Mouse (Mus musculus) stomach, postnatal 0 days (tissue): ENCODE measurements at regions not wholly inside any gene's neighbourhood (a gene's known extent, or its start where the extent isn't known, plus 50 kb on each side); places are given as distances from the start of the nearest gene placed in this dataset.

Experiments
- CTCF ChIP-seq: IDR thresholded peaks from 2 replicates; pipeline ENCODE4 v1.5.1; 2016; ENCODE audit warnings: antibody characterized with exemption, low read depth, mild to moderate bottlenecking, moderate library complexity
- EP300 ChIP-seq: optimal IDR thresholded peaks from 2 replicates; pipeline ENCODE3; 2016; ENCODE audit warnings: antibody characterized with exemption

- no peak for TF ChIP-seq EP300
- no peak for TF ChIP-seq CTCF
Observed at GRCm38 (mm10) chr19:14371360-14371759, 226.5 kb downstream of the Tle4 start.
